Mouse (Mus musculus) liver, adult (tissue): ENCODE data around the gene Gm1123.

Source experiments
- GATA4 ChIP-seq: IDR thresholded peaks from 2 replicates; pipeline ENCODE4 v1.6.1; 2014; ENCODE audit warnings: mild to moderate bottlenecking, low read length; ENCODE audit not compliant: insufficient replicate concordance

Gm1123 gene

DNA sequence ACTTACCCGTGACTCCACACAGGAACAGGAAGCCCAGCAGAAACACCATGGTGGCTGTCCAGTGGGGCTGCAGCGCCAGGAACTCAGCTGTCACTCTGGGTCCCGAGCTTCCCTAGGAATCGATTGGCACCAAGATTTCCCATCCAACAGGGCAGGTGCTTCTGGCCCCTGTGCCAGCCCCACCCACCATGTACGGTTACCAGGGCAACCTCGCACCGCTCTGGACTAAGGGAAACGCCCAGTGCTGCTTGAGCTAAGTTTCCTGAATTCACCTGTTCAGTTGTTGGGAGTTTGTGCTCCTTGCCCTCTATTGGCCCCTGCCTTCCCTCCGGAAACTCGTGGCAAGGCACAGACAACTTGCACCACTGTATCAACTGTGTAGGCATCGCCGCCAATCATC lies at the start of gene Gm1123:
TSS of gene Gm1123 (minus strand) at position 141 of the 400 bp plus-strand sequence.
- TF ChIP-seq GATA4: no peak

- TF ChIP-seq GATA4: no peak
Observed at GRCm38 (mm10) chr9:99081718-99082117, 46.2 kb upstream of the Gm1123 start.

DNA sequence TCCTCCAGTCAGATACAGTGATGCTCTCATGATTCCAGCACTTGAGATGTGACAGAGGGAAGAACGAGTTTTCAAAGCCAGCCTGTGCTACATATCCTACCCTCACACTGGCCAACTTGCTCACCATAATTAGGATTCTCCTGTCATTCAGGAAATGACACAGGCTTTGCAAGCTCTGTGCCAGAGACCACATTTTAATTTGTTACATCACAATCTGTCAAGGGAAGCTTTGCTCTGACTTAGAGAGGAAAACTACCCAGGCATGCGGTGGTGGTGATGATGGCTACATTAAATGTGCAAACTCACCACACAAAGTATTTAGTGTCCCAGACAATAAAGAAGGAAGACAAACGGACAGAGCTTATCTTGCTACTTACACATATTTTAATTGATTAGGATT lies 45.8 kb upstream of the Gm1123 start:
- TF ChIP-seq GATA4: no peak

GRCm38 (mm10) chr9:99080657-99081056 lies 45.1 kb upstream of the Gm1123 start:
- TF ChIP-seq GATA4: no peak

GRCm38 (mm10) chr9:99074462-99074861 lies 38.9 kb upstream of the Gm1123 start:
- TF ChIP-seq GATA4: no peak

DNA sequence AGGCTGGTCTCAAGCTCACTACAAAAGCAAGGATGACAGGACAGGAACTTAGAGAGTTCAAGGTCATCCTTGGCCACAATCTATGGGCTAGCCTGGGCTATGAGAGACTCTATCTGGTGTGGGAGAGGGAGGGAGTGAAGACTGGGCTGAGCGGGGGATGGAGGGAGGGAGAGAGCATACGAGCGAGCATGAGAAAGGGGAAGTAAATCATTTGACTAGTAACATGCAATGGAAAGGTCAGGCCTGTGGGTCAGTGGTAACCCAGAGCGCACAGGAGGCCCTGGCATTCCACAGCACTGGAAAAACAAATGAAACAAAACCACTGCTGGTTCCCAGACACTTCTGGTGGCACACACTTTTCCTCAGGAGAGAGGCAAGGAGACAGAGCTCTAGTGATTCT lies 37.0 kb upstream of the Gm1123 start:
- TF ChIP-seq GATA4: no peak

DNA sequence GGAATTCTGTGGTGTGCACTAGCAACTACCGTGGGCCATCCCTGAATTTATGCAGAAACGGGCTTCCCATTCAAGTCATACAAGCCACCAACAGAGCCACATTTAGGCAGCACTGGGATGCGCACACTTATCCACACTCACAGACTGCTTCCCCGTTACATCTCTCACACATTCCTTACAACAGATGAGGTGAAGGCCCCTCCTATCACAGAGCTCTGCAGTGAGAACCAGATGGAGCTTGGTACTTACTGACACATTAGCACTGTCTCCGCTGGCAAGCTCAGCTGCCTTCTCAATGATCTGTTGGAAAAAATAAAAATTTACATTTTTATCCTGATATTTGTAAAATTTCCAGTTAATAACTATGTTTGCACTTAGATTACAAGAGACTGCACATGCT lies 29.8 kb upstream of the Gm1123 start:
- no peak for TF ChIP-seq GATA4

DNA sequence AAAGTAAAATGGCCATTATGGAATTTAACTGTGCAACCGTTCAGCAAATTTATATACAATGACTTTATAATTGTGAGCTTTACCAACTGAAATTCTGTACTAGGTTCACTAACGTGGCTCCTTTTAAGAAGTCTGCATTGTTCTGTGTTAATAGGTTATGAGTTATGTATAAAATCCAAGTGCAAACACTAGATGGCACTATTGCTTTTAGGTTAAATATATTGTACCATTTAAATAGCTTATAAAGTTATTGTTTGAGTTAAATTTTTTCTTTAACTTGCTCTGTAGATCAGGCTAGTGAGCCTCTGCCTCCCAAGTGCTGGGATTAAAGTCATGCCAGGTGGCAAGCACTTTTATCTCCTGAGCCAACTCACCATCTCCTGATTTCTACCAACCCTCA lies 28.7 kb upstream of the Gm1123 start:
- TF ChIP-seq GATA4: no peak

- no peak for TF ChIP-seq GATA4
Observed at GRCm38 (mm10) chr9:99062544-99062943, 27.0 kb upstream of the Gm1123 start.

GRCm38 (mm10) chr9:99057751-99058150 lies 22.2 kb upstream of the Gm1123 start:
- no peak for TF ChIP-seq GATA4

DNA sequence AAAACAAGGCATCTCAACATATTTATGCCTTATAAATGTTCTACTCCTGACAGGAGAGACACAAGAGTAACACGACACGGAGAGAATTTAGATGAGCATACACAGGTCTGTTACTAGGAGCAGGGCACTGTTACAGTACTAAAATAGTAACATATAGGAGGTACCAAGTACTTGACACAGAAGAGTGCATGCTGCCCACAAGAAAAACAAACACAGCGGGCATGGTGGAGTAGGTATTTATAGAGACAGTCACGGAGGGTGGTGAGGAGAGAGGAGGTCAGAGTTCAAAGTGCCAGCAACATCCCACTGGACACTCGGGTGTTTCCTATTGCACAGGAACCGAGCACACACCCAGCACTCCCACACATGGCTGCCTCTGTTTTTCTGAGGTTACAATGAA lies 14.2 kb upstream of the Gm1123 start:
- no peak for TF ChIP-seq GATA4

- no peak for TF ChIP-seq GATA4
Observed at GRCm38 (mm10) chr9:99048724-99049250, 13.3 kb upstream of the Gm1123 start.

DNA sequence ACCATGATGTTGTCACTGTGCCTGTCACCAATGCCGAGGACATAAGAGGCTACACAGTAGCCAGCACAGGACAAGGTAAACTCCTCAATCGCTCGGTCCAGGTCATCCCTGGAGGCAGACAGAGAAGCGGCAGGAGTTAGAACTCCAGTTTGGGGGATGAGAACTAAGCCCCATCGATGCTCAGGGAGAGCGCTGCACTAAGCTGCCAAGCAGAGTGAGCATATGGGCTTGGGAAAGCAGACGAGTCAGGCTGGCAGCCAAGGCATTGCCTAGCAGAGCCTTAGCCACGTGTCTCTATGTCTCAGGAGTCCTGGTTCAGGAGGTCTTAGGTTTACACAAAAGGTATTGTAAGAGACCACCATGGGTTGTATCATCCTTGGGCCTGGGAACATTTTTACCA lies 9.2 kb upstream of the Gm1123 start:
- no peak for TF ChIP-seq GATA4

- TF ChIP-seq GATA4: no peak
Observed at GRCm38 (mm10) chr9:99042641-99043040, 7.1 kb upstream of the Gm1123 start.

DNA sequence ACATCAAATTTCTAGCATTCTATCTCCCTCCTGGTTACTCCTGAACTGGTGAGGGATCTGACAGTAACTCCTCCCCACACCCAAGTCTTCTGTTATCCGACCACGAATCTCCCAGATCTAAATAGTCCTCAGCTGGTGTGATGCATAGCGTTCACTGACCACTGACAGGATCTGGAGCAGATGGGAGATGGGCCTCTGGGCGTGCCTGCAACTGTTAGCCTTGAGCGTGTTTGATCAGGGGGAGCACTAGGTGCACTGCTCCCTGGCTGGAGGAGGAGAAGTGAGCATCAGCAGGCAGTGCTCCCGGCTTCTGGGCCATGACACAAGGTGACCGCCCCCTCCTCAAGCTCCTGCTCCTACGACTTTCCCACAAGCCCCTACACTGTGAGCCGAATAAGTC lies 6.5 kb upstream of the Gm1123 start:
- no peak for TF ChIP-seq GATA4

DNA sequence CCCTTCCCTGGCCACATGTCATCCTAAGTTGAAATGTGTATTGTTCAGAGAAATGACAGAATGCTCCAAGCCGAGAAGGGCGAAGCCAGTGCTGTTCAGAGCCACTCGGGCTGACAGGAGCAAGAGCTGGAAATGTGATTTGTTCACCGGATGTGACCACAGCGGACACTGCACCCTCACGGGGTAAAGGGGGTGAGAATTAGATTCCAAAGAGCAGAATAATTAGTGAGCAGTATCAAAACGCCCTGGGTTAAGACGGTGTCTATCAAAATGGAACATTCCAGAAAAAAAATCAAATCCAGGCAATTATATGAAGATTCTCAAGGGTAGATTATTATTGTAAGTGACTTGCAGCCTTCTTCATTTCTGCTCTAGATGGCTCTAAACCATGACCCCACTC lies 1.4 kb downstream of the Gm1123 start:
- no peak for TF ChIP-seq GATA4

DNA sequence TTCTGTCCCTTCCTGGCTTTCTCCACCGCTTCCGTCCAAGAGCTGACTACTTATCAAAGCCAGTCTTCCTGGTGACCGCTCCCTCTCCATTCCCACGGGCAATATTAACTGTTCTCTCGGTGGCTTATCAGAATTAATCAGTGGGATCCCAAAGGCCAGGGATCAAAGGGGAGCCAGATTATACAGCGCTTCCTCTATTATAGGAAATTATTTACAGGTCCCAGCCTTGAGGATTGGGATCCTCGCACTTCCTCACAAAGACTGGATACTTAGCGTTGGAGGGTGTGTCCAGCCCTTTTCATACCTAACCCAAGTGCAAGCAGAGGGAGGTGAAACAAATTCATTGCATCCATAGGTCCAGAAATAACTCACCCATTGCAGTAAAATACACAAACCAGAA lies 3.5 kb downstream of the Gm1123 start:
- TF ChIP-seq GATA4: no peak

DNA sequence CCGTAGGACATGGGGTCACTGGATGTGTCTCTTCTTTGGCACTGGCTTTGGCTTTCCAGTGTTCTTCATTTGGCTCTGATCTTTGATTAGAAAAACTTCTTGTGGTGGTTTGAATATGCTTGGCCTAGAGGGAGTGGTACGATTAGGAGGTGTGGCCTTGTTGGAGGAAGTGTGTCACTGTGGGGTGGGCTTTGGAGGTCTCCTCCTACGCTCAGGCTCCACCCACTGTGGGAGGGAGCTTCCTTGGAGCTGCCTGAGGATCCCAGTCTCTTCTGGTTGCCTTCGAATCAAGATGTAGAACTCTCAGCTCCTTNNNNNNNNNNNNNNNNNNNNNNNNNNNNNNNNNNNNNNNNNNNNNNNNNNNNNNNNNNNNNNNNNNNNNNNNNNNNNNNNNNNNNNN lies 13.8 kb downstream of the Gm1123 start:
- no peak for TF ChIP-seq GATA4
